Comparison of ENCODE assay signal across 8 mouse cellular contexts in genomic region chr1:180263364-180263997, GRCm38 (mm10). TPM values are rescaled to one million over a fixed set of nuclear protein-coding genes. Genes with fewer than 3 reads are reported as not detected.
DNase-seq lines count a peak whose midpoint lies in the region; ATAC-seq lines count a peak whose summit lies in the region.

Gene Psen2, minus strand, starts transcription at chr1:180263438.

- H3K27ac ChIP-seq in hindbrain, embryonic 10.5 days, result no peak within 1 kb of the TSS
- no peak within 1 kb of the TSS for H3K27ac ChIP-seq in limb, embryonic 12.5 days
- H3K27ac ChIP-seq in midbrain, embryonic 15.5 days, result no peak within 1 kb of the TSS

- 20% methylated on average over 7 of the region's 7 CpGs for WGBS in hindbrain, embryonic 10.5 days
- 21% methylated on average over 7 of the region's 7 CpGs for WGBS in limb, embryonic 12.5 days
- 21% methylated on average over 7 of the region's 7 CpGs for WGBS in midbrain, embryonic 15.5 days

- no peaks in the 10 kb centered on the region for H3K36me3 ChIP-seq in hindbrain, embryonic 10.5 days
- no peaks in the 10 kb centered on the region for H3K36me3 ChIP-seq in limb, embryonic 12.5 days
- H3K36me3 ChIP-seq in midbrain, embryonic 15.5 days (replicated peaks), result no peaks in the 10 kb centered on the region

- no peaks in the 10 kb centered on the region for H3K9me3 ChIP-seq in hindbrain, embryonic 10.5 days
- H3K9me3 ChIP-seq in limb, embryonic 12.5 days, result no peaks in the 10 kb centered on the region
- no peaks in the 10 kb centered on the region for H3K9me3 ChIP-seq in midbrain, embryonic 15.5 days

- intact Hi-C loops in gastrocnemius, postnatal 36 days (cut with DNase I), result no loop called here

- peaks cover 9% of the 10 kb centered on the region for H3K4me1 ChIP-seq in hindbrain, embryonic 10.5 days (replicated peaks)
- no peaks in the 10 kb centered on the region; the same call in 1 of the 2 replicates for H3K4me1 ChIP-seq in limb, embryonic 12.5 days (replicated peaks)
- no peaks in the 10 kb centered on the region for H3K4me1 ChIP-seq in midbrain, embryonic 15.5 days

- H3K4me2 ChIP-seq in limb, embryonic 12.5 days, result no peak within 1 kb of the TSS
- no peak within 1 kb of the TSS for H3K4me2 ChIP-seq in midbrain, embryonic 15.5 days

- peaks cover 22% of the 10 kb centered on the region for H3K27me3 ChIP-seq in hindbrain, embryonic 10.5 days (ENCODE audit: insufficient read depth, poor library complexity, severe bottlenecking)
- H3K27me3 ChIP-seq in limb, embryonic 12.5 days, result peaks cover 9% of the 10 kb centered on the region
- peaks cover 5% of the 10 kb centered on the region; the same call in 1 of the 2 replicates for H3K27me3 ChIP-seq in midbrain, embryonic 15.5 days (replicated peaks)

- H3K4me3 ChIP-seq in hindbrain, embryonic 10.5 days, result no peak within 1 kb of the TSS
- no peak within 1 kb of the TSS for H3K4me3 ChIP-seq in limb, embryonic 12.5 days (replicated peaks)
- H3K4me3 ChIP-seq in midbrain, embryonic 15.5 days, result no peak within 1 kb of the TSS

- DNase-seq in gastrocnemius, adult 18-20 months (ENCODE audit: low spot score), result peak; percentile 42
- DNase-seq in gastrocnemius, postnatal 36 days, result no peak
- DNase-seq in ES-CJ7 (ENCODE audit: low read depth, low spot score), result peak; percentile 58
- peak; percentile 31 for DNase-seq in embryo, embryonic 11 days
- peak; percentile 31 for DNase-seq in hindbrain, embryonic 10.5 days (ENCODE audit: low spot score)
- no peak for DNase-seq in cerebellum, adult 9-11 months

- ATAC-seq in limb, embryonic 12.5 days (ENCODE audit: insufficient number of reproducible peaks, insufficient read depth, low FRiP score, low TSS enrichment, low read depth), result no peak
- ATAC-seq in midbrain, embryonic 15.5 days (replicated peaks), result no peak

- no peak within 1 kb of the TSS for H3K9ac ChIP-seq in limb, embryonic 12.5 days (replicated peaks)
- H3K9ac ChIP-seq in midbrain, embryonic 15.5 days, result no peak within 1 kb of the TSS

RNA-seq across cellular contexts. Expression of gene Psen2, which starts in this region (rescaled TPM):
- total RNA-seq in gastrocnemius, adult 18-20 months (2021), result 1 to 10 TPM; 8.2 to 8.4 TPM
- total RNA-seq in gastrocnemius, postnatal 36 days (2021), result 1 to 10 TPM; 7.9 to 8.0 TPM
- 6.8 and 8.3 TPM in 2 replicates for polyA plus RNA-seq in hindbrain, embryonic 10.5 days (2016; fragmentation: Nextera tagmentation; extraction: Ambion mirVana)
- polyA plus RNA-seq in limb, embryonic 12.5 days (2016; fragmentation: Nextera tagmentation; extraction: Ambion mirVana), result 10.3 and 10.7 TPM in 2 replicates
- polyA plus RNA-seq in midbrain, embryonic 15.5 days (2015; fragmentation: Nextera tagmentation; extraction: Ambion mirVana), result 15.4 and 15.8 TPM in 2 replicates

Comparison
In these comparisons a context has a peak if more than half of its experiments do, and no peak if none do; other contexts are left out.
1. DNase-seq: peak in gastrocnemius, adult 18-20 months (single experiment), ES-CJ7 (single experiment), embryo, embryonic 11 days (single experiment) and hindbrain, embryonic 10.5 days (single experiment); none in gastrocnemius, postnatal 36 days (0 of 2) and cerebellum, adult 9-11 months (single experiment).